Mouse (Mus musculus) olfactory bulb, adult 2 months (tissue): Measurements from ENCODE around the gene Arl15.

Experiments
- CTCF ChIP-seq: fragments of 200-500 bp; IDR thresholded peaks from 2 replicates; pipeline ENCODE4 v1.5.1; 2012; ENCODE audit warnings: low read depth, mild to moderate bottlenecking, low read length, moderate library complexity; ENCODE audit not compliant: insufficient read depth
- POLR2A ChIP-seq: fragments of 200-500 bp; IDR thresholded peaks from 2 replicates; pipeline ENCODE4 v1.6.1; 2012; ENCODE audit warnings: mild to moderate bottlenecking, low read depth, low read length, moderate library complexity; ENCODE audit not compliant: insufficient read depth

DNA sequence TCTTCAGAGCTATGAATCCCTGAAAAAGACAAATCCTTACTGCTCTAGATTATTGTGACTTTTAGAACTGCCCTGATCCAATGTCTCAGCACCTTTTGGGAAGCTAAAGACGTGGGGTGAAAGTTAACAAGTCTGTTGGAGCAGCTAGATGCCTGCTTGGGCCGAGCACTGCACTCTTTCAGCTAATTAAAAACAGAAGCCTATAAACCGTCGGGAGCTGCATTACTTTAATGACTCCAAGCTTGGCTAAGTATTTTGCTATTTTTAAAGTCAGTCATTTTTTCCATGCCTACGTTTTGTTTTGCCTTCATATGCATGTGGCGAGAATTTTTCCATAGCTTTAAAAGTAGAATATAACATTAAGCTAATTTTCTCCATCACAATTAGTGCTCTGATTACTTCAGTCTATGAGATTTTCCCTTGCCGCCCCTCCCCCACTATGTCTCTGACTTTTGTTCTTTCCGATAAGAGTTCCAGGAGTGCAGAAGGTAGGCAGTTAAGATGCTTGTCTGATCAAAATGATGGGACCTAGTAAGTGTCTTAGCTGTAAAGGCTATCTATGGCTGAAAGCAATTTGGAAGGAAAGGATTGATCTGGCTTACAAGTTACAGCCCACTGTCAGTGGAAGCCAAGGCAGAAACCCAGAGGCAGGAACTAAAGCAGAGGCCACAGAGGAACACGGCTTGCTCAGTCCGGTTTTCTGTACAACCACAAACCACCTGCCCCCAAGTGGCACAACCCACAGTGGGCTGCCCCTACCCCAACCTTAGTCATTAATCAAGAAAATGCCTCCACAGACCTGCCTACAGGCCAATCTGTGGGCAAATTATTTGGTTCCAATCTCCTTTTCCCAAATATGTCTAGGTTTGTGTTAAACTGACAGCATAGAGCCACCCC, 18.8 kb upstream of the Arl15 start:
- TF ChIP-seq CTCF: no peak
- no peak for TF ChIP-seq POLR2A
